Mouse (Mus musculus) lung, postnatal 0 days (tissue): ENCODE measurements around the gene Bfsp2. TPM values are rescaled to one million over a fixed set of nuclear protein-coding genes. Genes with fewer than 3 reads are reported as not detected.

Experiments
- ATAC-seq: fragments of 200-750 bp; cut with Nextera tagmentation; 2 replicates; pipeline ENCODE4 v1.8.0; 2017; ENCODE audit warnings: moderate library complexity
- DNase-seq: peaks from one replicate; pipeline ENCODE4 v3.0.0-alpha.2; 2016; ENCODE audit warnings: low spot score
- H3K27ac ChIP-seq: fragments of 300-500 bp; sonication (generic); 2 replicates; pipeline ENCODE4 v1.5.1; 2014; ENCODE audit warnings: antibody characterized with exemption, mild to moderate bottlenecking, low read length, mixed read lengths
- H3K27me3 ChIP-seq: fragments of 300-500 bp; sonication (generic); replicated peaks from 2 replicates; pipeline ENCODE4 v1.6.1; 2014; ENCODE audit warnings: low read length, mixed read lengths; ENCODE audit not compliant: insufficient read depth
- H3K36me3 ChIP-seq: fragments of 300-500 bp; sonication (generic); 2 replicates; pipeline ENCODE4 v1.6.1; 2014; ENCODE audit warnings: low read length, mixed read lengths; ENCODE audit not compliant: insufficient read depth
- H3K4me1 ChIP-seq: fragments of 300-500 bp; sonication (generic); 2 replicates; pipeline ENCODE4 v1.6.1; 2014; ENCODE audit warnings: antibody characterized with exemption, low read depth, low read length, mixed read lengths; ENCODE audit not compliant: insufficient read depth
- H3K4me2 ChIP-seq: fragments of 300-500 bp; sonication (generic); replicated peaks from 2 replicates; pipeline ENCODE4 v1.6.1; 2014; ENCODE audit warnings: low read depth, mild to moderate bottlenecking, low read length, moderate library complexity, mixed read lengths
- H3K4me3 ChIP-seq: fragments of 300-500 bp; sonication (generic); 2 replicates; pipeline ENCODE4 v1.5.1; 2014; ENCODE audit warnings: low read depth, low read length
- H3K9ac ChIP-seq: fragments of 300-500 bp; sonication (generic); replicated peaks from 2 replicates; pipeline ENCODE4 v1.6.1; 2014; ENCODE audit warnings: low read depth, mild to moderate bottlenecking
- H3K9me3 ChIP-seq: fragments of 300-500 bp; sonication (generic); 2 replicates; pipeline ENCODE4 v1.6.1; 2016; ENCODE audit warnings: low read length, mixed read lengths
- CTCF ChIP-seq: IDR thresholded peaks from 2 replicates; pipeline ENCODE4 v1.5.1; 2016; ENCODE audit warnings: antibody characterized with exemption, mild to moderate bottlenecking
- EP300 ChIP-seq: IDR thresholded peaks from 2 replicates; pipeline ENCODE4 v1.6.1; 2016; ENCODE audit warnings: antibody characterized with exemption, mild to moderate bottlenecking, control low read depth
- WGBS: fragments of 180-500 bp; shearing (Covaris S2); extraction: QIAGEN DNeasy Blood & Tissue Kit; methylation state at CpG from one replicate; pipeline ENCODE4 v1.1.7; 2014; 5-methylcytosine and 5-hydroxymethylcytosine counted together
- polyA plus RNA-seq: library from polyadenylated mRNA; unstranded; fragments of >200 nt; fragmentation: Nextera tagmentation; extraction: Ambion mirVana; gene quantifications from 2 replicates; pipeline ENCODE4 v1.2.1, GENCODE M21; 2015

Bfsp2 gene
- polyA plus RNA-seq, 1 experiment from 2014 or later, result 0.30 TPM

DNA sequence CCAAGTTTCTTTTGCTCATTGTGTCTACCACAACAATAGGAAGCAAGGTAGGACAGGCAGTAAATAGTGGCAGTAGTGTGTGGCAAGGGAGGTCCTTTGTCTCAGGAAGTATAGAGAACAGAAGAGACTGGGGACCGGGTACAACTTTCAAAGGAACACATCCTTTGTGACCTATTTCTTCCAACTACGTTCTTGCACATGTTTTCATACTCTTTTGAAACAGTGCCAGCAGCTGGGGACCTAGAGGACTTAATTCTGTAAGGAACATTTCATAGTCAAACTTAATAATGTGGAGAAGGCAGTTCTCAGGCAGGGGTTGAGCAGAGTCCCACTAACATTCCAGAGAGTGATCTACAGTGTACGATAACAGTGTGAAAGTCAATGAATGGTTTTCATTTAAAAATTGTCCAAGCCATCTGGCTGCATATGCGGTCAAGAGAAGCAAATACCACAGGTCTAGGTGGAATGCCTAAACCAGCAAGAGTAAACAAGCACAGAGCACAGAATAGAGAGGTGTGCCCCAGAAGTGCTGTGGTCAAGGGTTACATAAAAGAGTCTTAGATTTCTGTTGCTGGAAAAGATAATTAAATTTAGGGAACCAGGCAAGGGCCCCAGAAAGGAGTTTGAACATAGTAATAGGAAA, 76.8 kb downstream of the Bfsp2 start:
- WGBS, result 29% methylated on average over 4 of the region's 4 CpGs
- Histone ChIP-seq H3K9me3 (no peaks in the 10 kb centered on the region), H3K4me2 (no peak overlapping the region), H3K4me1 (no peaks in the 10 kb centered on the region), H3K4me3 (no peak overlapping the region), H3K9ac (no peak overlapping the region), H3K36me3 (no peaks in the 10 kb centered on the region), H3K27me3 (no peaks in the 10 kb centered on the region), H3K27ac (no peak overlapping the region)
- peak; percentile 77 for ATAC-seq
- DNase-seq, result peak; percentile 45
- TF ChIP-seq CTCF (no peak), EP300 (0 out of 2 replicates have a peak, but pooled peaks have one; percentile 27)

GRCm38 (mm10) chr9:103398509-103399157, 81.6 kb downstream of the Bfsp2 start:
- WGBS, result 55% methylated on average over 21 of the region's 21 CpGs
- no peak overlapping the region for H3K4me2 ChIP-seq
- no peak overlapping the region for H3K27ac ChIP-seq
- H3K27me3 ChIP-seq, result no peaks in the 10 kb centered on the region
- H3K9ac ChIP-seq, result no peak overlapping the region
- TF ChIP-seq CTCF, result no peak
- no peak for TF ChIP-seq EP300
- H3K9me3 ChIP-seq, result no peaks in the 10 kb centered on the region
- ATAC-seq, result no peak
- H3K4me1 ChIP-seq, result no peaks in the 10 kb centered on the region
- peak; percentile 18 for DNase-seq
- no peak overlapping the region for H3K4me3 ChIP-seq
- H3K36me3 ChIP-seq, result no peaks in the 10 kb centered on the region

DNA sequence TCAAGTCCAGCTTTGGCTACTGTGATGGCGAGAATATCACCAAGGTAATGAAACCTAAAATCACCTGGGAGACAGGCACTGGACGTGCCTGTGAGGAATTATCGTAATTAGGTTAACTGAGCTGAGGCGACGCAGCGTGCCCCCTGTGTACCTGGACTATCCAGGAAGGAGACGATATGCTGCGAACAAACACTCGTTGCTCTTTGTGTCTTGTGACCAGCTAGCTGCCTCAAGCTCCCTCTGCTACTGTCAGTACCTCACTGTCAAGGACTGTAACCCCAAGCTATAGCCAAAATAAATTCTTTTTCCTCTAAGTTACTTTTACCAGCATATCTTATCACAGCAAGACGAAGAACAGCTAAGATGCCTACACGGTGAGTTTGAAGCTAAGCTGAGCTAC, 87.0 kb downstream of the Bfsp2 start:
- ATAC-seq (no peak), DNase-seq (no peak)
- Histone ChIP-seq H3K27ac (no peak overlapping the region), H3K9ac (no peak overlapping the region), H3K27me3 (no peaks in the 10 kb centered on the region), H3K4me2 (no peak overlapping the region), H3K36me3 (no peaks in the 10 kb centered on the region), H3K4me3 (no peak overlapping the region), H3K9me3 (no peaks in the 10 kb centered on the region), H3K4me1 (no peaks in the 10 kb centered on the region)
- 84% methylated on average over 11 of the region's 11 CpGs for WGBS
- TF ChIP-seq CTCF, result no peak
- TF ChIP-seq EP300, result no peak

DNA sequence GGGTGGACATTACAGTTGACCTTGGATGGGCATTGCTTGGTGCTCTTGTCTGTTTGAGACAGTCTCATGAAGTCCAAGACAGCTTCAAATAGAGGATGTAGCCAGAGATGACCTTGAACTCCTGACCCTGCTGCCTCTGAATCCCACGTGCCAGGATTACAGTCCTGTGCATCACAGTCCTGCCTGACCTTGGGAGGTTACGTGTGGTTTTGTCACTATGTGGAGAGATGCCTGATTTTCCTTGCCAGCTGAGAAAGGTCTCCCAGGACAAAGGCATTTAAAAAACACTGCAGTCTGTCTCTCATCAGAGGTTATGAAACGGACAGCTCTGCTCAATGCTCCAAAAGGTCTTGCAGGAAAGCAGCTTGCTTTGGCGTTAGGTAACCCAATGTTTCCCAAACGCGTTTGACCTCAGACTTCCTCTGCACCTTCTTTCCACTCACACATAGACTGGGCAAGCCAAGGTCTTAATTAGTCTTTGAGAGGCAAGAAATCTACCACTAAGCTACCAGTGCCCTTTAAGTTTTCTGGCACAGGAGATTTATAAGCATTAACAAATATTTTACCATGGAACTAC, 88.3 kb downstream of the Bfsp2 start:
- Histone ChIP-seq H3K4me3 (no peak overlapping the region), H3K4me1 (no peaks in the 10 kb centered on the region), H3K36me3 (no peaks in the 10 kb centered on the region), H3K27ac (no peak overlapping the region), H3K4me2 (no peak overlapping the region), H3K9ac (no peak overlapping the region), H3K27me3 (no peaks in the 10 kb centered on the region), H3K9me3 (no peaks in the 10 kb centered on the region)
- TF ChIP-seq EP300 (no peak), CTCF (no peak)
- ATAC-seq, result no peak
- WGBS, result 69% methylated on average over 6 of the region's 6 CpGs
- no peak for DNase-seq

GRCm38 (mm10) chr9:103389261-103389660, 91.0 kb downstream of the Bfsp2 start:
- Histone ChIP-seq H3K9me3 (no peaks in the 10 kb centered on the region), H3K4me1 (no peaks in the 10 kb centered on the region), H3K36me3 (no peaks in the 10 kb centered on the region), H3K27me3 (no peaks in the 10 kb centered on the region), H3K4me3 (no peak overlapping the region), H3K9ac (no peak overlapping the region), H3K4me2 (no peak overlapping the region), H3K27ac (no peak overlapping the region)
- WGBS, result 60% methylated on average over 6 of the region's 6 CpGs
- peak; percentile 38 for ATAC-seq
- DNase-seq, result no peak
- TF ChIP-seq CTCF (no peak), EP300 (no peak)

- Histone ChIP-seq H3K36me3 (no peaks in the 10 kb centered on the region), H3K4me1 (no peaks in the 10 kb centered on the region), H3K27ac (no peak overlapping the region), H3K9me3 (no peaks in the 10 kb centered on the region), H3K27me3 (no peaks in the 10 kb centered on the region), H3K4me2 (no peak overlapping the region), H3K4me3 (no peak overlapping the region), H3K9ac (no peak overlapping the region)
- 25% methylated on average over 10 of the region's 10 CpGs for WGBS
- ATAC-seq (no peak), DNase-seq (no peak)
- no peak for TF ChIP-seq EP300
- TF ChIP-seq CTCF, result no peak
These were observed 93.1 kb downstream of the Bfsp2 start for GRCm38 (mm10) chr9:103387011-103387653.
